Mouse (Mus musculus): ENCODE measurements around the gene Tox4.

DNA sequence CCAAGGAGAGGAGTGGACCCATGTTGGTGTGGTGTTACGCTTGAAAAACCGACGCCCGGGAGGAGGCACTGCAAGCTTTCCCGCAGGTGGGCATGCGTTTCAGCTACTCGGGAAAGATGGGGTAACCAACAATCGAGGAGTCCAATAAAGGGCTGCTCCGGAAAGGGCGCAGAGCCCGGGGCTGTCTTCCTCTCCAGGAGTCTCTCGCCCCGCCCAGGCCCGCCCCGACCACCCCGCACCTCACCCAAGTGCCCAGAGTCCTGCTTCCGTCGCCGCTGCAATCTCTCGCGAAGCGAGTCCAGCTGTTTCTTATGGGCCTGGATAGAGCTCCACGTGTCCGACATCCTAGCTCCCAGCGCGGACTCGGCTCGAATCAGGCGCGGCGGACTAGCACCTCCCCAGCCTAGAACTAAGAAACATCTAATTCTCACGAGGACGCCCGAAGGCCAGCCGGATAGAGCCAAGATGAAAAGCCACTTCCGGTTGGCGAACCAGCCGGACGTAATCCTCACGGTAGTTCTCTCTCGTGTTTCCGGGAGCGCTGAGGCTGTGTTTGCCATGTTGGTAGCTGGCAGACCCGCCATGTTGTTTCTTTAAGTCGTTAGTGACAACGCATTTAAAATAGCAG lies 25.8 kb downstream of the Tox4 start, which contains the start of gene Mettl3:
- TF ChIP-seq CTCF (conservative IDR thresholded peaks at IDR 0.05; ENCODE audit: low read length) (no peak), NANOG (IDR thresholded peaks at IDR 0.05; ENCODE audit: borderline replicate concordance, low read length) (no peak), POU5F1 (IDR thresholded peaks at IDR 0.05; ENCODE audit: borderline replicate concordance, low read length) (no peak)
